Mouse (Mus musculus) megakaryocyte-erythroid progenitor cell, adult 5-6 weeks (primary cell): ENCODE results near the gene Ftl1. TPM values are rescaled to one million over a fixed set of nuclear protein-coding genes. Genes with fewer than 3 reads are reported as not detected.
A peak's percentile ranks its signal among the peaks of the same experiment; 100 is the strongest.

ENCODE experiments used
- ATAC-seq: replicated peaks from 2 replicates; pipeline ENCODE4 v1.8.0; 2016; ENCODE audit warnings: mild to moderate bottlenecking, inconsistent platforms; ENCODE audit not compliant: severe bottlenecking, poor library complexity, low FRiP score, low TSS enrichment
- total RNA-seq, 2 experiments: library from RNA; stranded (forward) in 1 of 2; stranded (reverse) in 1 of 2; fragments of 200-1000, 215-1000 nt in 1 of 2; fragments of >200 nt in 1 of 2; fragmentation: Nextera tagmentation in 1 of 2; gene quantifications; 2 replicates each; pipeline ENCODE4 v1.2.3; 2014 to 2017

Gene Ftl1
- total RNA-seq, 2 experiments from 2014 or later: 578 to 1,512 TPM

DNA sequence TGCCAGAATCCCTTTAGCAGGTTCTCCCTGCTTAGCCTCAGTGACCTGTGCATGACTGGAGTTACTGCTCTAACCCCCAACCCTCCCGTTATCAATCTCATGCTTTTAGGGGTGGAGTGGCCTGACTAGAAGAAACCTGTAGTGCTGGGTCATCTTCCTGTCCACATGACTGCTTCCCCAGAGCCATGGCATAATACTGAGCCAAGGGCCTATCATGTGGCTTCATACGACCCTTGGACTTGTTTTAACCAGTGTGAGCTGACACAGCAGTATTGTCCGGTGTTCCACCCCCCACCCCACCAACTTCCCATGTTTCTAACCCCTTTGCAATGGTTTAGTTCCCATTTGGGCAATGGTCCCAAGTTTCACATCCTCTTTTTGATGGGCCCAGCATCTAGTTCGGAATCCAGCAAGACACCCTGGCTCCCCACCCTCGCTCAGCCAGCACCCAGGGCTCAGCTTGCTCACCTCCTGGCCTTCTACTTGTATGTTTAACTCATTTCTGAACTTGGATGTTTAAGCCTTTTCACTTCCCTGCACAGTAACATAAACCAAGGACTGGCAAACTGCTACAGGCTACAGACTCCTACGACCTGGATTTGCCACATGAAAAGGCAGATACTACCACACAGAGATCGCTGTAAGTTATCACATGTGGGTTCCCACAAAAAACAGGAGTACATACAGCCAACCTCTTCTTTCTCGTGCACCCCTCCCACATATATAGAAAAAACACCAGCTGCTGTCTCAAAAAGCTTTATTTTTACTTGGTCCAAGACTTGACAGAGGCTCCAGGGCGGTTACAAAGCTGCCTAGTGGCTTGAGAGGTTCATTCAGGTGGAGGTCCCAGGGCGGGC is 2.3 kb downstream of the Ftl1 start:
- no peak for ATAC-seq

DNA sequence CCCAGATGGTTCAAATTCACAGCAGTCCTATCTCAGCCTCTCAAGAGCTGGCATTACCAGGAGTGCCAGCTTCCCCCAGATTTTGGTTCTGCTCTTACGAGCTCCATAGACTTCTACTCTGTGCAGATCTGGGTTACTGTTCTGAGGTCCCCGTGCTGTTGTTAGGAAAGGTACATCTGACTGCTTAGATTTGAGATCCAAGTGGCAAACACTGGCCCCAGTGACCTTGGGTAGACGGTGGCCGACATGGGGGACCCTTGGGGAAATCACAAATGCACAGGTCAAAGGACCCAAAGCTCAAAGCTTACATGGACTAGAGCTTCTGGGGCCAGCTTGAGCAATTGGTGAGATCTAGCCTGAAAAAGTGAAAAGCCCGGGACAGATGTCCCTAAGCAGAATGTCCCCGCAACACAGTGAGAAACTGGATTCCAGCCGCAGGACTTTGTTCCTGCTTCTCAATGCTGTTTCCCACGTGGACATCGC is 2.9 kb downstream of the Ftl1 start:
- ATAC-seq: no peak

DNA sequence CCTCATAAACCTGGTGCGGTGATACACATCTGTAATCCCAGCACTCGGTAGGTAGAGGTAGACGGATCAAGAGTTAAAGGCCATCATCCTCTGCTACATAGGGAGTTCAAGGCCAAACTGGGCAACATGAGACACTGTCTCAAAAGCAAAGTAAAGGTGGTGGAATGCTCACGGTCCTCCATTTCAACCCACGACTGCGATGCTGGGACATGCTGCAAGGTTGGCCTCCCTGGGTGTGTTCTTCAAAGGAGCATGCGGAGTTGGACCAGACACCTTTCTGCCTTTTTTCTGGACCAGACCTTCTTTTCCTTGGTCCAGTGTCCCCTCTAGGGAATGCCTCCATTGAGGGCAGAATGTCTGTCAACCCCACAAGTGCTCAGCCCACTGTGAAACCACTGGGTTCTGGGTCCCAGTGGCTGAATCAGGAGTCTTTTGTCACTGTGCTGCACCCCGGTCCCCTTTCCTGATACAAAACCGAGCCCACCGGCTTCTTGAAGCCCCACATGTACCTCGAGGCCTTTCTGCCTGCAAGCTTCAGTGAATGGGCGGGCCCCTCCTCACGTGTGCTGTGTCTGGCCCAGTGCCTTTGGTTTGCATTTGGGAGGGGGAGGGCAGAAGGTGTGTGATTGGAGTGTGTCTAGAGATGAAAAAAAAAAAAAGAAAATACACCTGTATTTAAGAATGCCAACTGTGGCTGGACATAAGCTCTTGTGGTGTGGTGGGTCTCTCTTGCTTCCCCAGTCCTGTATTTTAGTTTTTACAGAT is 3.6 kb downstream of the Ftl1 start:
- no peak for ATAC-seq

DNA sequence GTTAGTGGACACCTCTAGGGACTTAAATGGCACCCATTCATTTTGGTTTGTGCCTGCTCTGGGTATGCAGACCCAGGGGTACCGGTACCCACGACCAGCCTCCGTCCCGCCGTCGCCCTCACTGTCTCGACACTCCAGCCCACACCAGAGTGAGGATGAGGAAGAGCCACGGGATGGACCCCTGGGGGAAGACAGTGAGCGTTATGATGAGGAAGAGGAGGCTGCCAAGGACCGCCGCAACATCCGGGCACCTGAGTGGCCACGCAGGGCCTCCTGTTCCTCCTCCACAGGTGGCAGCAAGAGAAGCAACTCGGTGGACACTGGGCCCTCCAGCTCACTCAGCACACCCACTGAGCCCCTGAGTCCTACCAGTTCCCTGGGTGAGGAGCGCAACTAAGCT is 4.7 kb downstream of the Ftl1 start:
- no peak for ATAC-seq

DNA sequence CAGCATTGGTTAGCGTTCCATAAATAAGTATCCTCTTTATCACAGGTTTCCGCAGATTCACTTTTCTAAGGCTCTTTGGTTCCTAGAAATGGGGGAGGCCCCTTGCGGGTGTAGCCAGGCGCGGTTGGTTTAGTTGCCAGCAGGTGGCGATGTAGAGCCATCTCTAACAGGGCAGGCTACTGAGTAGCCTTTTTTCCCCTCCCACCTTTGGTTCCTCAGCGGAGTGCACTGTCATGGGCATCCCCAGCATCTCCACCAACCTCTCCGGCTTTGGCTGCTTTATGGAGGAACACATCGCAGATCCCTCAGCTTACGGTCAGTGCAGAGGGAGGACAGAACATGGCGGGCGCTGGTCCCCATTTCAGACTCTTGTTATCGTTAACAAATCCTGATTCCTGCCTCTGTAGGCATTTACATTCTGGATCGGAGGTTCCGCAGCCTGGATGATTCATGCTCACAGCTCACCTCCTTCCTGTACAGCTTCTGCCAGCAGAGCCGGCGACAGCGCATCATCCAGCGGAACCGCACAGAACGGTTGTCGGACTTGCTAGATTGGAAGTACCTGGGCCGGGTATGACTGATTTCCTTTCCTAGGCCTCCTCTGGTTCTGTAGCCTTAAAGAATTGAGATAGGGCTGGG is 8.2 kb downstream of the Ftl1 start:
- peak; percentile 77 for ATAC-seq

DNA sequence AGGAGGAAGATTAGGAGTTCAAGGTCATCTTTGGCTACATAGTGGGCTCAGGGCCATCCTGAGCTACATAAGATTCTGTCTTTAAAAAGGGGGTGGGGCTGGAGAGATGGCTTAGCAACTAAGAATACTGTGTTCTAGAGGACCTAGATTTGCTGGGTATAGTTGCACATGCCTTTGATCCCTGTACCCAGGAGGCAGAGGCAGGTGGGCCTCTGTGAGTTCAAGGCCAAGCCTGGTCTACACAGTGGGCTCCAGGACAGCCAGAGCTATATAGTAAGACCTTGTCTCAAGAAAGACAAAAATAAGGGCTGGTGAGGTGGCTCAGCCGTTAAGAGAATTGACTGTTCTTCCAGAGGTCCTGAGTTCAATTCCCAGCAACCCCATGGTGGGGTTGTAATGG is 9.7 kb downstream of the Ftl1 start:
- ATAC-seq: no peak

DNA sequence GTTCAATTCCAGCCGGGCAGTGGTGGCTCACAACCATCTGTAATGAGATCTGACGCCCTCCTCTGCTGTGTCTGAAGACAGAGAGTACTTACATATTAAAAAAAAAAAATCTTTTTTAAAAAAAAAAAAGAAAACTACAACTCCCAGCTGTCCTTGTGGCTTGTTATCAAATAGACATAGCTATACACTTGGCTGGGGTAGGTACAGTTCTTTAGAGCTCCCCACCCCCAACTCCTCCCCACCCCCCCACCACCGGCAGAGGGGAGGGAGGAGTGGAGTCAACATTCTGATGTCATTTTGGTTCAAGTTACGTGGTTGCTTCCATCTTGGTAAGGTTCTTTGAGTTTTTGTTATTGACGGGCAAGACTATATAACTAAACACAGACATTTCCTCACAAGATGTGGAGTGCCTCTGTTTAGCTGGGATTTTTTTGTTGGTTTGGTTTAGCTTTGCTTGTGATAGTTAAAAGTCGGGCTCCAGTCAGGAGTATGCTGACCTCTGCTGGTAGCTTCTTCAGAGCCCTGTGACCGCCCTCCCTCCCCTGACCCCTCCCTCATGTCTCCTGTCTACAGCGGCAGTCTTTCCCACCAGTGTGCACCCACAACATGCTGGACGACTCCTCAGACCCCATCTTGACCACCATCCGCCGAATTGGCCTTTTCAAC is 12.2 kb downstream of the Ftl1 start:
- peak; percentile 57 for ATAC-seq

DNA sequence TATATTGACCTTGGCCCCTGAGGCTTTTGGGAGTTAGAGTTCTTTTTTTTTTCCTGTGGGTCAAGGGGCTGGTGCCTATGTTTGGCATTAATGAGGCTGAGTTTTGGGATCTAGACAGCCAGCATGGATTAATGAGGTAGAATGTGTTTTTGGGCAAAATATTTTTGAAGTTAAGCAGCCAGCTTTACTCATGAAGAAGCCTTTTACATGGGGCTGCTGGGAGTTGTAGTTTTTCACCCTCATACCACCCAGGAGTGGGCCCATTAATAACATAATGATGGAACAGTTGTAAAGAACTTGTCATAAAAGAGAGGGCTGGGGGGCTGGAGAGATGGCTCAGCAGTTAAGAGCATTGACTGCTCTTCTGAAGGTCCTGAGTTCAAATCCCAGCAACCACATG is 13.1 kb downstream of the Ftl1 start:
- ATAC-seq: no peak

DNA sequence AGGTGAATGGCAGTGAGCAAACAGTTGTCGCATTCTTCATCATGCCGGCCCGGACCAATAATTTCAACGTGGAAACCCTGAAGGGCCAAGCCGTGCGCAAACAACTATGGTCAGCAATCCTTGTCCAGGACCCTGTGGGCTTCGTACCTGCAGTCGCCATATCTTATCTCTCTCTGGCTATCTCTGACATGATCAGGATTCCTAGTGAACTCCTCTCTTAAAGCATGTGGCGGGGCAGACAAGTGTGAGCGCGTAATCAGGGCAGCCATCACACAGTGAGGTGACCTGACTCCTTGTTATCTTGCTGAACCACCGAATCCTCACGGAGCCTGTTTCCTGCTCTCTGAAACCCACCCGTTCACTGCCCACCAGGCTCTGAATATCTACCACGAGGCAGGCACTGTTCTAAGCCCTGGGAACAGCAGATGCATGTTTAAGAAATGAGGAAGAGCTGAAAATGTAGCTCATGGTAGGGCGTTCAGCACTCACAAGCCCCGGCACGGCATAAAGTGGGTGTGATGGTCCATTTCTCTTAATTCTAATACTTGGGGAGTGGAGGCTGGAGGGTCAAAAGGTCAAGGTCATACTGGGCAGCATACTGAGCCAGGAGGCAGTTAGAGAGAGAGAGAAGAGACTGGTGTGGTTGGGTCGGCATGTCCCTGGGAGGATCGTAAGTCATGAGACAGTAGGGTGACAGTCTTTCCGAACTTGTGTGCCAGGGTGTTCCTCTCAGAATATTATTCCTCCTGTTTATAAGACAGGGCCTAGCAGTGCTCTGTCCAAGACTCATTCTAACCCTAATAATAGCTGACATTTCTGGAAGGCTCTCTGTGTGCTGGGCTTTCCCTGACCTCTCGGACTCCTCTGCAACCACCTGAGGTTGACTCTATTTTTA is 15.9 kb downstream of the Ftl1 start:
- ATAC-seq: 0 out of 2 replicates have a peak, but pooled peaks have one; percentile 13

DNA sequence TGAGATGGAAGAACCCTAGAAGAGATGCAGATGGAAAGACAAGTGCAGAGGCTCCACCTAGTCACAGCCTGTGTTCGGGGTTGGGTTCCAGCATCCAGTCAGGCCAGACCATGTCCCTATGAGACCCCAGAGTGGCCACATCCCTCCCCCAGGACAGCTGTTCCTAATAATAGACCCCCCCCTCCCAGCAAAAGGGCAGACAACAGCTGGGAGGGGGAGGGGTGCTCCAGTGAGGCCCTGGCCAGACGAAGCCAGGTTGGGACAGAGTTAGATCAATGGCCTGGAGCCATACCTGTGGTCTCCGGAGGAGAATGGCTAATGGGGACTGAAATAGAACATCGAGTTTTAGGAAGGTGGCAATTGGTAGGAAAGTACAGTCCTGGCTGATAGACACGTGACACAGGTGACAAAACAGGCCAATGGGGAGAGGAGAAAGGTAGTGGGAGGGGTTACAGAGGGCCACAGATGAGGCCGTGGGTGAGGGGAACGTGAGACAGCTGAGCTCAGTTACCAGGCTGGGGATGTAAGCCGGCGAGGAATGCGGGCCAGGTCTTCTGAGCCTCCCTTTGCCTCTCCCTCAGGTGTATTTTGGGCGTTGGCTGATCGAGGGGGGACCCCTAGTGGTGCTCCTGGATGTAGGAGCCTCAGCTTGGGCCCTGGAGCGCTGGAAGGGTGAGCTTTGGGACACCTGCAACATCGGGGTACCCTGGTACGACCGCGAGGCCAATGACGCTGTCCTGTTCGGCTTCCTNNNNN is 22.0 kb downstream of the Ftl1 start, which contains the start of gene Ruvbl2:
Gene Ruvbl2 (minus strand): TSS at position 576 of the 756 bp plus-strand sequence.
- no peak for ATAC-seq

DNA sequence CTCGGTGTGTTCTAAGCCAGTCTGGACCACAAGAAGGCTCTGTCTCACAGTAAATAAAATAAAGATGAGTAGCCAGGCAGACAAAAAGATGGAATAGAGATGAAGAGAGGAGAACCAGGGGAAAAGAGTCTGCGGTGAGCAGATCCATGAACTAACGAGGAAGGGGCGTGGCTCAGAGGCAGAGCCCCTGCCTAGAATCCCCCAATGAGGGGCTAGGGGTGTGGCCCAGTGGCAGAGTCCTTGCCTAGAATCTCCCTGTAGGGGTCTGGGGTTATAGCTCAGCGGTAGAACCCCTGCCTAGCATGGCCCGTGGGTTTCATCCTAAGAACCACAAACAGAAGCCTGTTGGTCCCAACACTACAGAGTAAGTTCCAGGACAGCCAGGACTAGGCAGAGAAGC is 22.6 kb downstream of the Ftl1 start:
- no peak for ATAC-seq

DNA sequence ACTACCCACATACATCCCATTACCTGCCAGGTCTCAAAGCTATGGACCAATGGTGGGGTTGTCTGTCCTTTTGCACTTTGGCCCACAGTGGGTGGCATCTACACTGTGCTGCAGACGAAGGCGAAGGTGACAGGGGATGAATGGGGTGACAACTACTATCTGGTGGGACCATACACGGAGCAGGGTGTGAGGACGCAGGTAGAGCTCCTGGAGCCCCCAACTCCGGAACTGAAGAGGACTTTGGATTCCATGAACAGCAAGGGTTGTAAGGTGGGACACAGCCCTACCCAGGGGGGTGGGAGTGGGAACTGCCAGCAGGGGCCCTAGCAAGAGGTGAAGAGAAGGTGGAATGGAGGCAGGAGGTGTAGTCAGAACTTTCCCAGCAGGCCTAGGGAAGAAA is 23.2 kb downstream of the Ftl1 start:
- no peak for ATAC-seq

DNA sequence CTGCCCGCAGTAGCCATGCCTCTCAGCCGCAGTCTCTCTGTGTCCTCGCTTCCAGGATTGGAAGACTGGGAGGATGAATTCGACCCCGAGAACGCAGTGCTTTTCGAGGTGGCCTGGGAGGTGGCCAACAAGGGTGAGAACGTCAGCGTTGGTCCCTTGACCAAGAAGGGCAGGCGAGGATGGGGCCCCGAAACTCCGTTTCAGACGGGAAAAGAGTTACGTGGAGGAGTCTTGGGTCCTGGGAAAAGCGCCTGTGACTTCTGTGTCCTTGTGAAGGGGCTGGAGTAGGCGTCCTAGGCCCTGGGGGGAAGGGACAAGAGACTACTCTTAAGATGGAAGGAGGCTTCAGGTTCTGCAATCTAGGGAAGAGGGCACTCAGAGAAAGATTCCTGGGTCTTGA is 24.6 kb downstream of the Ftl1 start:
- ATAC-seq: no peak

DNA sequence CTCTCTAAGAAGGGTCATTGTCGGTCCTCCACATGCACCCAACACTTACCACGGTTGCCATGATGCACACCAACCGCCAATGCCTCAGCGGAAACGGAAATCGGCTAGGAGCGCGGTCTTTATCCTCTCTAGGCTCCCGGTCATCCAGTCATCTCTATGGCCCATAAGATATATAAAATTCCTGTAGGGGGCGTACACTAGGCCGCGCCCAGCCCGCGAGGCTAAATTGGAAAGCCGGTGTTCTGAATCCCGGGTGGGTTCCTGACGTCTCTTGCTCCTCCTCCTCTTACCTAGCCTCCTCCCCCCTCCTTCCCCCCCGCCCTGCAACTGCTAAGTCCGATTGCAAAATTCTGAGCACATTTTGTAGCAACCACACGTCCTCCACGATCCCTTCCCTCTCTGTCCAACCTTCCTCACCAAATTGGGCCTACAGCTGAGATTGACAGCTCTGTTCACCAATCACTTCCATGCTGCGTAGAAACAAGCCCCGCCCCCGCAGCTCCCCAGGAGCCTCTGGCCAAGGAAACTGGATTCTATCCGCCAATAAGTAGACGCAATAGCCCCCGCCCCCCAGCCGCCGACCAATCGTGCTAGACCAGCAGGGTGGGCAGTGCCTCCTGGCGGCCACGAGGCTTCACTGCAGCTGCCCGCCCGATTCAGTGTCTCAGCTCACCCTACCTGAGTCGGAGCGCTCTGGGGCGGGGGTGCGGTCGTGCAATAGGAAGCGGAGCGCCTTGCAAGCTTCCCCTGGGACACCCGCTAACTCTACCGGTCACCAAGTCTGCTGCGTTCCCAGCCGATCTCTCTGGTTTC is 25.3 kb downstream of the Ftl1 start, which contains the start of gene Gys1:
Gene Gys1 (plus strand): TSS at position 642 of the 813 bp plus-strand sequence.
- ATAC-seq: peak; percentile 88

DNA sequence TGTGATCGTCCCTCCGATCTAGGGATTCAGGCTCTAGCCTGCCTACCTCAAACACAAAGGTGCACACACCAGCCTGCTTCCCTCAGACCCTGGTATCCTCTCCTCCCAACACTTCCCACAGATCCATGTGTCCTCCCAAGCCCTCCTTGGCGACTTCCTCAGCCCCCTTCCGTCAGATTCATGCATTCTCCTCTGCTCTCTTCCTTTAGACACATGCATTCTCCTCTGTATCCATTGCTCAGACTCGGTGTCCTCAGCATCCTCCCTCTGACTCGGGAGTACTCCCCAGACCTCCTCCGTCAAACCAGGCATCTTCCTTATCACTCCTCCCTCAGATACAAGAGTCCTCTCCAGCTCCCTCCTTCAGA is 25.9 kb downstream of the Ftl1 start:
- no peak for ATAC-seq

DNA sequence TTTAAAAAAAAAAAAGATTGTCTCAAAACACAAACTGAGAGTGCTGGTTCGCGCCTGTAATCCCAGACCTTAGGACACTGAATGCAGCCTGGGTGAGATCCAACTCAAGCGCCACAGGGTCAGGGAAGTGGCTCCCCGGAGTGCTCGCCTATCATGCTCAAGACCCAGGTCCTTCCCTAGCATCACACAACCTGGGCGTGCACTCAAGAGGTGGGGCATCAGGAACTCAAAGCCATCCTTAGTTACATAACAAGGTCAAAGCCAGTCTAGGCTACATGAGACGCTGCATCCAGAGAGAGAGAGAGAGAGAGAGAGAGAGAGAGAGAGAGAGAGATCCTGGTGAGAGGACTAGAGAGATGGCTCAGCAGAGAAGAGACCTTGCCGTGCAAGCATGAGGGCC is 33.1 kb downstream of the Ftl1 start:
- no peak for ATAC-seq

DNA sequence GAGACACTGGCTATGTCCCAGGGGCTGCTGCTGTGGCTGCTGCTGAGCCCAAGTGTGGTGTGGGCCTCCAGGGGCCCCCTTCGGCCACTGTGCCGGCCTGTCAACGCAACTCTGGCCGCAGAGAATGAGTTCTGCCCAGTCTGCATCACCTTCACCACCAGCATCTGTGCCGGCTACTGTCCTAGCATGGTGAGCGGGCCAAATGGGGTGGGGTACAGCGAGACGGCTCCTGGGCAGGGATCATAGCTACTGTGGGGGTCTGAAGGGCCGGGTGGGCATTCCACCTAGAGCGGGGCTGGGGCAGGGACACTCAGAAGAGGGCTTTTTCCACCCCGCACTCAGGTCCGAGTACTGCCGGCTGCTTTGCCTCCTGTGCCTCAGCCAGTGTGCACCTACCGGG is 38.5 kb downstream of the Ftl1 start:
- ATAC-seq: no peak
